Mouse (Mus musculus): ENCODE results near the gene Plch1. TPM values are rescaled to one million over a fixed set of nuclear protein-coding genes. Genes with fewer than 3 reads are reported as not detected.

Gene Plch1
- 0.84 and 1.2 TPM in 2 replicates for polyA plus RNA-seq (2012; rRNA removed)

- Histone ChIP-seq H3K27me3 (replicated peaks; ENCODE audit: control insufficient read depth, insufficient read depth, low read length) (no peaks in the 10 kb centered on the region), H3K27ac (ENCODE audit: insufficient read depth, low read depth, low read length) (peak within 1 kb of the TSS; percentile 8; the same call in 1 of the 2 replicates), H3K4me3 (ENCODE audit: insufficient read depth, low read depth, low read length) (peak within 1 kb of the TSS; percentile 79), H3K4me1 (ENCODE audit: control insufficient read depth, insufficient read depth, low read length) (peaks cover 8% of the 10 kb centered on the region; the same call in 1 of the 2 replicates), H3K36me3 (ENCODE audit: control insufficient read depth, insufficient read depth, low read length) (no peaks in the 10 kb centered on the region)
- no peak for TF ChIP-seq POLR2A (IDR thresholded peaks at IDR 0.05; ENCODE audit: low read depth, low read length)
- no peak for TF ChIP-seq CTCF (conservative IDR thresholded peaks at IDR 0.05; ENCODE audit: insufficient read depth, insufficient read length, low read depth, low read length)
- peak; percentile 63 for DNase-seq
- WGBS = under 1% methylated on average over 12 of the region's 12 CpGs
Measured at GRCm38 (mm10) chr3:63899309-63899695, at the start of gene Plch1. Gene Plch1 (minus strand): TSS chr3:63899472.

- Histone ChIP-seq H3K36me3 (ENCODE audit: control insufficient read depth, insufficient read depth, low read length) (peaks cover 1% of the 10 kb centered on the region; the same call in 1 of the 2 replicates), H3K27ac (ENCODE audit: insufficient read depth, low read depth, low read length) (no peak overlapping the region), H3K4me3 (ENCODE audit: insufficient read depth, low read depth, low read length) (no peak overlapping the region), H3K4me1 (ENCODE audit: control insufficient read depth, insufficient read depth, low read length) (no peaks in the 10 kb centered on the region), H3K27me3 (replicated peaks; ENCODE audit: control insufficient read depth, insufficient read depth, low read length) (no peaks in the 10 kb centered on the region)
- DNase-seq = peak; percentile 27
- WGBS = 76% methylated on average over 2 of the region's 2 CpGs
- TF ChIP-seq CTCF (conservative IDR thresholded peaks at IDR 0.05; ENCODE audit: insufficient read depth, insufficient read length, low read depth, low read length) (no peak), POLR2A (IDR thresholded peaks at IDR 0.05; ENCODE audit: low read depth, low read length) (no peak)
Measured at GRCm38 (mm10) chr3:63941204-63941850, 42.1 kb upstream of the Plch1 start.

GRCm38 (mm10) chr3:63938928-63939327, 39.7 kb upstream of the Plch1 start:
- peak; percentile 12 for DNase-seq
- no peaks in the 10 kb centered on the region for H3K4me1 ChIP-seq (ENCODE audit: control insufficient read depth, insufficient read depth, low read length)
- H3K4me3 ChIP-seq (ENCODE audit: insufficient read depth, low read depth, low read length) = no peak overlapping the region
- no peaks in the 10 kb centered on the region; the same call in 1 of the 2 replicates for H3K36me3 ChIP-seq (ENCODE audit: control insufficient read depth, insufficient read depth, low read length)
- 65% methylated on average over 2 of the region's 2 CpGs for WGBS
- TF ChIP-seq CTCF (conservative IDR thresholded peaks at IDR 0.05; ENCODE audit: insufficient read depth, insufficient read length, low read depth, low read length) (no peak), POLR2A (IDR thresholded peaks at IDR 0.05; ENCODE audit: low read depth, low read length) (no peak)
- H3K27ac ChIP-seq (ENCODE audit: insufficient read depth, low read depth, low read length) = no peak overlapping the region
- no peaks in the 10 kb centered on the region for H3K27me3 ChIP-seq (replicated peaks; ENCODE audit: control insufficient read depth, insufficient read depth, low read length)

GRCm38 (mm10) chr3:63928878-63929859, 29.9 kb upstream of the Plch1 start, which contains the start of gene E130311K13Rik:
Gene E130311K13Rik (minus strand): TSS chr3:63929472.
- H3K36me3 ChIP-seq (ENCODE audit: control insufficient read depth, insufficient read depth, low read length) = no peaks in the 10 kb centered on the region; the same call in 1 of the 2 replicates
- peak within 1 kb of the TSS; percentile 93 for H3K4me3 ChIP-seq (ENCODE audit: insufficient read depth, low read depth, low read length)
- TF ChIP-seq POLR2A (IDR thresholded peaks at IDR 0.05; ENCODE audit: low read depth, low read length) = no peak
- TF ChIP-seq CTCF (conservative IDR thresholded peaks at IDR 0.05; ENCODE audit: insufficient read depth, insufficient read length, low read depth, low read length) = peak; percentile 71
- DNase-seq = peak; percentile 94
- WGBS = 5% methylated on average over 48 of the region's 48 CpGs
- H3K27me3 ChIP-seq (replicated peaks; ENCODE audit: control insufficient read depth, insufficient read depth, low read length) = no peaks in the 10 kb centered on the region
- peak within 1 kb of the TSS; percentile 89 for H3K27ac ChIP-seq (ENCODE audit: insufficient read depth, low read depth, low read length)
- H3K4me1 ChIP-seq (ENCODE audit: control insufficient read depth, insufficient read depth, low read length) = peaks cover 4% of the 10 kb centered on the region; the same call in 1 of the 2 replicates

- H3K27me3 ChIP-seq (replicated peaks; ENCODE audit: control insufficient read depth, insufficient read depth, low read length) = no peaks in the 10 kb centered on the region
- 81% methylated on average over 3 of the region's 3 CpGs for WGBS
- no peaks in the 10 kb centered on the region for H3K4me1 ChIP-seq (ENCODE audit: control insufficient read depth, insufficient read depth, low read length)
- peak; percentile 35 for DNase-seq
- no peak overlapping the region for H3K27ac ChIP-seq (ENCODE audit: insufficient read depth, low read depth, low read length)
- H3K36me3 ChIP-seq (ENCODE audit: control insufficient read depth, insufficient read depth, low read length) = peaks cover 6% of the 10 kb centered on the region
- no peak overlapping the region for H3K4me3 ChIP-seq (ENCODE audit: insufficient read depth, low read depth, low read length)
- peak; percentile 59 for TF ChIP-seq CTCF (conservative IDR thresholded peaks at IDR 0.05; ENCODE audit: insufficient read depth, insufficient read length, low read depth, low read length)
- no peak for TF ChIP-seq POLR2A (IDR thresholded peaks at IDR 0.05; ENCODE audit: low read depth, low read length)
Measured at GRCm38 (mm10) chr3:63919634-63920033, 20.4 kb upstream of the Plch1 start.

- no peaks in the 10 kb centered on the region for H3K27me3 ChIP-seq (replicated peaks; ENCODE audit: control insufficient read depth, insufficient read depth, low read length)
- DNase-seq = no peak
- H3K4me1 ChIP-seq (ENCODE audit: control insufficient read depth, insufficient read depth, low read length) = no peaks in the 10 kb centered on the region
- 70% methylated on average over 4 of the region's 4 CpGs for WGBS
- TF ChIP-seq CTCF (conservative IDR thresholded peaks at IDR 0.05; ENCODE audit: insufficient read depth, insufficient read length, low read depth, low read length) (no peak), POLR2A (IDR thresholded peaks at IDR 0.05; ENCODE audit: low read depth, low read length) (no peak)
- H3K36me3 ChIP-seq (ENCODE audit: control insufficient read depth, insufficient read depth, low read length) = peaks cover 2% of the 10 kb centered on the region; the same call in 1 of the 2 replicates
- H3K27ac ChIP-seq (ENCODE audit: insufficient read depth, low read depth, low read length) = no peak overlapping the region
- no peak overlapping the region for H3K4me3 ChIP-seq (ENCODE audit: insufficient read depth, low read depth, low read length)
Measured at GRCm38 (mm10) chr3:63910301-63910700, 11.0 kb upstream of the Plch1 start.
